Mouse (Mus musculus) liver, adult 2 months (tissue): Measurements from ENCODE around the gene Ctss.

Experiments
- CTCF ChIP-seq: fragments of 200-500 bp; IDR thresholded peaks from 2 replicates; pipeline ENCODE4 v1.5.1; 2011; ENCODE audit warnings: low read depth, low read length, control low read depth
- POLR2A ChIP-seq: fragments of 200-500 bp; IDR thresholded peaks from 2 replicates; pipeline ENCODE4 v1.6.1; 2011; ENCODE audit warnings: low read length, control low read depth; ENCODE audit not compliant: insufficient read depth; ENCODE audit errors: extremely low read depth

GRCm38 (mm10) chr3:95519315-95519714, 7.3 kb upstream of the Ctss start:
- no peak for TF ChIP-seq CTCF
- no peak for TF ChIP-seq POLR2A
